Mouse (Mus musculus) heart, embryonic 16.5 days (tissue): ENCODE measurements around the gene Unc45b. TPM values are rescaled to one million over a fixed set of nuclear protein-coding genes. Genes with fewer than 3 reads are reported as not detected.
"Not testable (repeated sequence)": the region's sequence is repeated elsewhere in the genome, so short reads cannot be mapped to it uniquely, and the experiment has no call there.

Source experiments
- ATAC-seq: fragments of 200-750 bp; cut with Nextera tagmentation; replicated peaks from 2 replicates; pipeline ENCODE4 v1.8.0; 2017; ENCODE audit warnings: moderate number of reproducible peaks; ENCODE audit not compliant: insufficient read depth, low FRiP score; ENCODE audit errors: extremely low read depth
- H3K27ac ChIP-seq: fragments of 300-500 bp; sonication (generic); 2 replicates; pipeline ENCODE4 v1.5.1; 2014; ENCODE audit warnings: mild to moderate bottlenecking, low read length, control low read depth, moderate library complexity
- H3K27me3 ChIP-seq: fragments of 300-500 bp; sonication (generic); 2 replicates; pipeline ENCODE4 v1.6.1; 2014; ENCODE audit warnings: low read length, mixed read lengths; ENCODE audit not compliant: control insufficient read depth, insufficient read depth
- H3K36me3 ChIP-seq: fragments of 300-500 bp; sonication (generic); 2 replicates; pipeline ENCODE4 v1.6.1; 2014; ENCODE audit not compliant: control insufficient read depth, insufficient read depth
- H3K4me1 ChIP-seq: fragments of 300-500 bp; sonication (generic); 2 replicates; pipeline ENCODE4 v1.6.1; 2014; ENCODE audit warnings: low read length, mixed read lengths; ENCODE audit not compliant: control insufficient read depth, insufficient read depth
- H3K4me2 ChIP-seq: fragments of 300-500 bp; sonication (generic); 2 replicates; pipeline ENCODE4 v1.6.1; 2014; ENCODE audit warnings: low read depth, mild to moderate bottlenecking, control low read depth, low read length
- H3K4me3 ChIP-seq: fragments of 300-500 bp; sonication (generic); 2 replicates; pipeline ENCODE4 v1.5.1; 2014; ENCODE audit warnings: mild to moderate bottlenecking, control low read depth, low read length
- H3K9ac ChIP-seq: fragments of 300-500 bp; sonication (generic); 2 replicates; pipeline ENCODE4 v1.6.1; 2014; ENCODE audit warnings: low read length, control low read depth
- H3K9me3 ChIP-seq: fragments of 300-500 bp; sonication (generic); replicated peaks from 2 replicates; pipeline ENCODE4 v1.6.1; 2016; ENCODE audit warnings: low read length; ENCODE audit not compliant: control insufficient read depth
- WGBS: fragments of 180-500 bp; shearing (Covaris S2); extraction: QIAGEN DNeasy Blood & Tissue Kit; methylation state at CpG from one replicate; pipeline ENCODE4 v1.1.7; 2014; 5-methylcytosine and 5-hydroxymethylcytosine counted together
- polyA plus RNA-seq: library from polyadenylated mRNA; unstranded; fragments of >200 nt; fragmentation: Nextera tagmentation; extraction: Ambion mirVana; gene quantifications from 2 replicates; pipeline ENCODE4 v1.2.1, GENCODE M21; 2015

The Unc45b gene
- polyA plus RNA-seq, 1 experiment from 2014 or later: 188 TPM

- H3K9ac ChIP-seq: no peak overlapping the region
- H3K36me3 ChIP-seq: peaks cover 36% of the 10 kb centered on the region
- H3K27ac ChIP-seq: no peak overlapping the region
- H3K27me3 ChIP-seq: no peaks in the 10 kb centered on the region
- no peak overlapping the region for H3K4me2 ChIP-seq
- H3K4me1 ChIP-seq: peaks cover 21% of the 10 kb centered on the region
- no peaks in the 10 kb centered on the region for H3K9me3 ChIP-seq
- WGBS: 90% methylated on average over 5 of the region's 5 CpGs
- H3K4me3 ChIP-seq: no peak overlapping the region
- no peak for ATAC-seq
Observed at GRCm38 (mm10) chr11:82905816-82906215, 4.5 kb upstream of the Unc45b start.

GRCm38 (mm10) chr11:82907651-82908607 is 2.4 kb upstream of the Unc45b start, which contains the start of gene Nle1:
Nle1 (minus strand) TSS chr11:82908411.
- WGBS: 2% methylated on average over 73 of the region's 73 CpGs

GRCm38 (mm10) chr11:82908608-82908989 is 1.8 kb upstream of the Unc45b start:
- WGBS: 83% methylated on average over 3 of the region's 10 CpGs
- Histone ChIP-seq H3K4me2 (peak overlapping the region; percentile 83), H3K9me3 (no peaks in the 10 kb centered on the region), H3K27ac (0 out of 2 replicates have a peak overlapping the region, but pooled peaks have one; percentile 23), H3K36me3 (peaks cover 17% of the 10 kb centered on the region), H3K4me3 (peak overlapping the region; percentile 83), H3K4me1 (peaks cover 28% of the 10 kb centered on the region), H3K27me3 (no peaks in the 10 kb centered on the region), H3K9ac (peak overlapping the region; percentile 86)
- ATAC-seq: no peak

More at GRCm38 (mm10) chr11:82907651-82908607, 2.4 kb upstream of the Unc45b start, which contains the start of gene Nle1:
- 0 out of 2 replicates have a peak within 1 kb of the TSS, but pooled peaks have one; percentile 23 for H3K27ac ChIP-seq
- no peaks in the 10 kb centered on the region for H3K9me3 ChIP-seq
- peak; percentile 21; the same call in 1 of the 2 replicates for ATAC-seq
- H3K4me2 ChIP-seq: peak within 1 kb of the TSS; percentile 83
- H3K36me3 ChIP-seq: peaks cover 21% of the 10 kb centered on the region
- H3K4me3 ChIP-seq: peak within 1 kb of the TSS; percentile 83
- no peaks in the 10 kb centered on the region for H3K27me3 ChIP-seq
- H3K9ac ChIP-seq: peak within 1 kb of the TSS; percentile 86
- H3K4me1 ChIP-seq: peaks cover 24% of the 10 kb centered on the region

GRCm38 (mm10) chr11:82910679-82911389 is 484 bp downstream of the Unc45b start:
- WGBS: 25% methylated on average over 11 of the region's 11 CpGs
- peak; percentile 91 for ATAC-seq
- H3K27me3 ChIP-seq: no peaks in the 10 kb centered on the region
- peaks cover 5% of the 10 kb centered on the region for H3K36me3 ChIP-seq
- peak overlapping the region; percentile 74 for H3K4me2 ChIP-seq
- H3K9me3 ChIP-seq: no peaks in the 10 kb centered on the region
- peak overlapping the region; percentile 66 for H3K9ac ChIP-seq
- H3K27ac ChIP-seq: peak overlapping the region; percentile 89
- peak overlapping the region; percentile 59 for H3K4me3 ChIP-seq
- peaks cover 41% of the 10 kb centered on the region for H3K4me1 ChIP-seq

GRCm38 (mm10) chr11:82914711-82915352 is 4.5 kb downstream of the Unc45b start:
- Histone ChIP-seq H3K36me3 (peaks cover 11% of the 10 kb centered on the region; the same call in 1 of the 2 replicates), H3K9me3 (no peaks in the 10 kb centered on the region), H3K4me3 (peak overlapping the region; percentile 17), H3K4me2 (peak overlapping the region; percentile 74), H3K9ac (no peak overlapping the region), H3K27me3 (no peaks in the 10 kb centered on the region), H3K4me1 (peaks cover 26% of the 10 kb centered on the region), H3K27ac (no peak overlapping the region)
- WGBS: 6% methylated on average over 16 of the region's 16 CpGs
- ATAC-seq: no peak

- Histone ChIP-seq H3K9me3 (no peaks in the 10 kb centered on the region), H3K36me3 (peaks cover 26% of the 10 kb centered on the region), H3K27ac (no peak overlapping the region), H3K27me3 (no peaks in the 10 kb centered on the region), H3K4me1 (peaks cover 8% of the 10 kb centered on the region; the same call in 1 of the 2 replicates), H3K9ac (no peak overlapping the region), H3K4me2 (no peak overlapping the region), H3K4me3 (no peak overlapping the region)
- WGBS: 48% methylated on average over 10 of the region's 10 CpGs
- no peak for ATAC-seq
Observed at GRCm38 (mm10) chr11:82920768-82921167, 10.4 kb downstream of the Unc45b start.

GRCm38 (mm10) chr11:82921691-82922090 is 11.3 kb downstream of the Unc45b start:
- H3K4me2 ChIP-seq: no peak overlapping the region
- WGBS: 70% methylated on average over 4 of the region's 4 CpGs
- no peak overlapping the region for H3K9ac ChIP-seq
- no peaks in the 10 kb centered on the region for H3K9me3 ChIP-seq
- no peak overlapping the region for H3K4me3 ChIP-seq
- ATAC-seq: no peak
- H3K36me3 ChIP-seq: peaks cover 35% of the 10 kb centered on the region
- H3K27me3 ChIP-seq: no peaks in the 10 kb centered on the region
- peaks cover 9% of the 10 kb centered on the region; the same call in 1 of the 2 replicates for H3K4me1 ChIP-seq
- no peak overlapping the region for H3K27ac ChIP-seq

GRCm38 (mm10) chr11:82923910-82924309 is 13.6 kb downstream of the Unc45b start:
- ATAC-seq, H3K9me3 ChIP-seq, H3K27ac ChIP-seq, H3K4me1 ChIP-seq, H3K4me2 ChIP-seq, H3K9ac ChIP-seq, H3K4me3 ChIP-seq, H3K27me3 ChIP-seq: not testable (repeated sequence)
- peaks cover 38% of the 10 kb centered on the region for H3K36me3 ChIP-seq
- 65% methylated on average over 6 of the region's 6 CpGs for WGBS
